Mouse (Mus musculus): Measurements from ENCODE around the gene Sh2d7. TPM values are rescaled to one million over a fixed set of nuclear protein-coding genes. Genes with fewer than 3 reads are reported as not detected.
A peak's percentile ranks its signal among the peaks of the same experiment; 100 is the strongest.

Gene Sh2d7
- polyA plus RNA-seq, 1 experiment from 2014 or later = not detected

DNA sequence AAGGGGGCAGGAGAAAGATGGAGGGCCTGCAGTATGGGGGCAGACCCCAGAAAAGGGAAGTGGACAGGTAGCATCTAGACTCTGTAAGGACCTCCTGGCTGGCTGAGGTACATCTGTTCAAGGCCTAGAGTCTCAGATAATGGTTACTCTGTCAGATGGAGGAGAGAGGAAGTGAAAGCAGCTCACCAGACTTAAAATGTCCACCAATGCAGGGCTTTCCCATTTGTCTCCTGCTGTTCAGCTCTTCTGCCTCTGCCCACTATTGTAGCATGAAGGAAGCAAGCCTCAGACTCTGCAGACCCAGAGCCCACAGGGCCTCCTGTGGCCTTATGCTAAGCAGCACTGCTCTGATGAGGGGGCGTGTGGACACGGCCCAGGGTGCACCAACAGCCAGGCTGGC lies 16.3 kb downstream of the Sh2d7 start:
- H3K4me1 ChIP-seq (ENCODE audit: control insufficient read depth, insufficient read depth, low read length) = 0 out of 2 replicates have a peak, but pooled peaks cover 5% of the 10 kb centered on the region
- no peak overlapping the region for H3K27ac ChIP-seq (ENCODE audit: low read depth, low read length)
- H3K9ac ChIP-seq (replicated peaks; ENCODE audit: low read depth, low read length) = no peak overlapping the region
- no peak for ATAC-seq (ENCODE audit: low read depth)
- no peaks in the 10 kb centered on the region for H3K27me3 ChIP-seq (ENCODE audit: control insufficient read depth, insufficient read depth, low read length)
- H3K9me3 ChIP-seq (ENCODE audit: control insufficient read depth, low read length) = no peaks in the 10 kb centered on the region
- 77% methylated on average over 2 of the region's 2 CpGs for WGBS
- H3K4me2 ChIP-seq (ENCODE audit: low read depth, low read length) = no peak overlapping the region
- no peak overlapping the region for H3K4me3 ChIP-seq (ENCODE audit: low read depth, low read length)
- no peaks in the 10 kb centered on the region for H3K36me3 ChIP-seq (ENCODE audit: control insufficient read depth, insufficient read depth, low read length)

GRCm38 (mm10) chr9:54558731-54559130 lies 19.9 kb downstream of the Sh2d7 start:
- 82% methylated on average over 8 of the region's 8 CpGs for WGBS
- H3K4me3 ChIP-seq (ENCODE audit: low read depth, low read length) = no peak overlapping the region

GRCm38 (mm10) chr9:54559771-54560471 lies 21.1 kb downstream of the Sh2d7 start, which contains the start of gene Cib2:
Gene Cib2, minus strand, starts transcription at chr9:54560218.
- no peaks in the 10 kb centered on the region for H3K27me3 ChIP-seq (ENCODE audit: control insufficient read depth, insufficient read depth, low read length)
- peak; percentile 97 for ATAC-seq (ENCODE audit: low read depth)
- H3K9me3 ChIP-seq (ENCODE audit: control insufficient read depth, low read length) = no peaks in the 10 kb centered on the region
- peak within 1 kb of the TSS; percentile 56 for H3K9ac ChIP-seq (replicated peaks; ENCODE audit: low read depth, low read length)
- H3K4me1 ChIP-seq (ENCODE audit: control insufficient read depth, insufficient read depth, low read length) = 0 out of 2 replicates have a peak, but pooled peaks cover 5% of the 10 kb centered on the region
- peak within 1 kb of the TSS; percentile 38 for H3K4me3 ChIP-seq (ENCODE audit: low read depth, low read length)
- under 1% methylated on average over 49 of the region's 54 CpGs for WGBS
- H3K4me2 ChIP-seq (ENCODE audit: low read depth, low read length) = peak within 1 kb of the TSS; percentile 50
- no peaks in the 10 kb centered on the region for H3K36me3 ChIP-seq (ENCODE audit: control insufficient read depth, insufficient read depth, low read length)
- no peak within 1 kb of the TSS for H3K27ac ChIP-seq (ENCODE audit: low read depth, low read length)

More at GRCm38 (mm10) chr9:54558731-54559130, 19.9 kb downstream of the Sh2d7 start:
- Histone ChIP-seq H3K36me3 (ENCODE audit: control insufficient read depth, insufficient read depth, low read length) (no peaks in the 10 kb centered on the region), H3K9ac (replicated peaks; ENCODE audit: low read depth, low read length) (no peak overlapping the region), H3K27ac (ENCODE audit: low read depth, low read length) (no peak overlapping the region), H3K27me3 (ENCODE audit: control insufficient read depth, insufficient read depth, low read length) (no peaks in the 10 kb centered on the region), H3K4me1 (ENCODE audit: control insufficient read depth, insufficient read depth, low read length) (0 out of 2 replicates have a peak, but pooled peaks cover 5% of the 10 kb centered on the region), H3K4me2 (ENCODE audit: low read depth, low read length) (peak overlapping the region; percentile 50; the same call in 1 of the 2 replicates), H3K9me3 (ENCODE audit: control insufficient read depth, low read length) (no peaks in the 10 kb centered on the region)
- ATAC-seq (ENCODE audit: low read depth) = no peak

- Histone ChIP-seq H3K4me1 (ENCODE audit: control insufficient read depth, insufficient read depth, low read length) (0 out of 2 replicates have a peak, but pooled peaks cover 5% of the 10 kb centered on the region), H3K4me3 (ENCODE audit: low read depth, low read length) (no peak overlapping the region), H3K4me2 (ENCODE audit: low read depth, low read length) (no peak overlapping the region), H3K36me3 (ENCODE audit: control insufficient read depth, insufficient read depth, low read length) (no peaks in the 10 kb centered on the region), H3K9ac (replicated peaks; ENCODE audit: low read depth, low read length) (no peak overlapping the region), H3K27me3 (ENCODE audit: control insufficient read depth, insufficient read depth, low read length) (no peaks in the 10 kb centered on the region), H3K9me3 (ENCODE audit: control insufficient read depth, low read length) (no peaks in the 10 kb centered on the region), H3K27ac (ENCODE audit: low read depth, low read length) (no peak overlapping the region)
- ATAC-seq (ENCODE audit: low read depth) = no peak
- 88% methylated on average over 8 of the region's 8 CpGs for WGBS
Measured at GRCm38 (mm10) chr9:54560831-54561601, 22.2 kb downstream of the Sh2d7 start.

- Histone ChIP-seq H3K4me2 (ENCODE audit: low read depth, low read length) (no peak overlapping the region), H3K27ac (ENCODE audit: low read depth, low read length) (no peak overlapping the region), H3K4me1 (ENCODE audit: control insufficient read depth, insufficient read depth, low read length) (no peaks in the 10 kb centered on the region), H3K9me3 (ENCODE audit: control insufficient read depth, low read length) (no peaks in the 10 kb centered on the region), H3K4me3 (ENCODE audit: low read depth, low read length) (no peak overlapping the region), H3K9ac (replicated peaks; ENCODE audit: low read depth, low read length) (no peak overlapping the region), H3K27me3 (ENCODE audit: control insufficient read depth, insufficient read depth, low read length) (no peaks in the 10 kb centered on the region), H3K36me3 (ENCODE audit: control insufficient read depth, insufficient read depth, low read length) (no peaks in the 10 kb centered on the region)
- WGBS = 67% methylated on average over 4 of the region's 4 CpGs
- ATAC-seq (ENCODE audit: low read depth) = no peak
Measured at GRCm38 (mm10) chr9:54566958-54567357, 28.2 kb downstream of the Sh2d7 start.

- Histone ChIP-seq H3K4me3 (ENCODE audit: low read depth, low read length) (no peak overlapping the region), H3K27me3 (ENCODE audit: control insufficient read depth, insufficient read depth, low read length) (no peaks in the 10 kb centered on the region), H3K4me1 (ENCODE audit: control insufficient read depth, insufficient read depth, low read length) (no peaks in the 10 kb centered on the region), H3K4me2 (ENCODE audit: low read depth, low read length) (no peak overlapping the region), H3K36me3 (ENCODE audit: control insufficient read depth, insufficient read depth, low read length) (no peaks in the 10 kb centered on the region), H3K9ac (replicated peaks; ENCODE audit: low read depth, low read length) (no peak overlapping the region), H3K9me3 (ENCODE audit: control insufficient read depth, low read length) (no peaks in the 10 kb centered on the region), H3K27ac (ENCODE audit: low read depth, low read length) (no peak overlapping the region)
- ATAC-seq (ENCODE audit: low read depth) = no peak
- 48% methylated on average over 2 of the region's 2 CpGs for WGBS
Measured at GRCm38 (mm10) chr9:54568732-54569131, 29.9 kb downstream of the Sh2d7 start.

DNA sequence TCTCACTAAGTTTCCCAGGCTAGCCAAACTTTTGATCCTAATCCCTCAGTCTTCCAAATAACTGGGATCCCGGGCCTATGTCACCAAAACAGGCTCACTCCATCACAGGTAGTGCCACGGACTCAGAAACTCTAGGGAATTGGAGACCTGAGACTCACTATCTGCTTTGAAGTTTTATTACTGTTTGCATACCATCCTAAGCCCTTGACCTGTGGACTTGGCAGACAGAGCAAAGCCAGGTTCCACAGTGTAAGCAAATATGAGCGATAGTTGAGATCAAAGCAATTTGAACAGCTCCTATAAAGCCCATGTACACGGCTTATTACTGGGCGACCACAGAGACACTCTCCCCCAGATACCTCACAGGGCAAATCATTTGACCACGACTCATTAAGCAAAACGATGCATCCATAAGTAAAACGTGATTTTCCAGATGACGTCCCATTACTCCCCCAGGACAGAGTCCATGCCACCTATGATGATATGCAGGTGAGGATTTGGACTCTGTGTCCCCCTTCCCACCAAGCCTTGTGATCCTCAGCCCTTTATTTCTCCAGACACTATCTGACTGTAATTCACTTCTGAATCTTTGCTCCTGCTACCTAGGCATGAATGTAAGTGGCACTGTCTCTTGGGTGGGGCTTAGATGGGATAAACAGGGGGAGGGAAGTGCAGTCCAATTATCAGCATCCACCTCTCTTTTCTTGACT lies 32.5 kb downstream of the Sh2d7 start:
- 77% methylated on average over 9 of the region's 9 CpGs for WGBS
- Histone ChIP-seq H3K4me3 (ENCODE audit: low read depth, low read length) (no peak overlapping the region), H3K4me1 (ENCODE audit: control insufficient read depth, insufficient read depth, low read length) (no peaks in the 10 kb centered on the region), H3K9me3 (ENCODE audit: control insufficient read depth, low read length) (no peaks in the 10 kb centered on the region), H3K27ac (ENCODE audit: low read depth, low read length) (no peak overlapping the region), H3K36me3 (ENCODE audit: control insufficient read depth, insufficient read depth, low read length) (no peaks in the 10 kb centered on the region), H3K4me2 (ENCODE audit: low read depth, low read length) (no peak overlapping the region), H3K27me3 (ENCODE audit: control insufficient read depth, insufficient read depth, low read length) (no peaks in the 10 kb centered on the region), H3K9ac (replicated peaks; ENCODE audit: low read depth, low read length) (no peak overlapping the region)
- no peak for ATAC-seq (ENCODE audit: low read depth)

GRCm38 (mm10) chr9:54583712-54584111 lies 44.9 kb downstream of the Sh2d7 start:
- whole genome bisulfite sequencing = 69% methylated on average over 1 of the region's 1 CpGs

More at GRCm38 (mm10) chr9:54583712-54584111, 44.9 kb downstream of the Sh2d7 start:
- no peaks in the 10 kb centered on the region for H3K36me3 ChIP-seq (ENCODE audit: control insufficient read depth, insufficient read depth, low read length)
- ATAC-seq (ENCODE audit: low read depth) = no peak
- no peak overlapping the region for H3K4me2 ChIP-seq (ENCODE audit: low read depth, low read length)
- H3K4me3 ChIP-seq (ENCODE audit: low read depth, low read length) = no peak overlapping the region
- H3K27me3 ChIP-seq (ENCODE audit: control insufficient read depth, insufficient read depth, low read length) = no peaks in the 10 kb centered on the region; the same call in 1 of the 2 replicates
- peaks cover 11% of the 10 kb centered on the region; the same call in 1 of the 2 replicates for H3K4me1 ChIP-seq (ENCODE audit: control insufficient read depth, insufficient read depth, low read length)
- H3K27ac ChIP-seq (ENCODE audit: low read depth, low read length) = no peak overlapping the region
- H3K9me3 ChIP-seq (ENCODE audit: control insufficient read depth, low read length) = no peaks in the 10 kb centered on the region
- no peak overlapping the region for H3K9ac ChIP-seq (replicated peaks; ENCODE audit: low read depth, low read length)
